Mouse (Mus musculus) layer of hippocampus, adult 9-11 months (tissue): Measurements from ENCODE around the gene Defb39.

ENCODE experiments used
- DNase-seq: peaks from one replicate; pipeline ENCODE4 v3.0.0; 2022

The Defb39 gene

DNA sequence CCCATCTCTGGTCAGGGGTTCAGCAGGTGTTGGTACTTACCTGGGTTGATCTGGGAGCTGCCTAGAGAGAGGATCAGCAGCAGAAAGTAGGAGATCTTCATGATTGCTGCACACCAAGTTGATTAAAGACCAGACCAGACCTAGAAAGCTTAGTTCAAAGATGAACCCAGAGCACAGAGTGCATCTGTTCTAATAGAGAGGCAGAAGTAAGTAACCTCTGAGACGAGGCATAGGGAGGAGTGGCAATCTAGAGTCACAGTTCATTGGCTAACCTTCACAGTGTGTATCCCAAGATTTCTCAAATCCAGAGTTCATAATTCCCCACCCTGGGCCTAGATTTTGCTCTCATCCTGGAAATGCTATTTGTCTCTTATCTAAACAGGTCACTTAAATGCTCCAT is at the start of gene Defb39:
Defb39 (minus strand) TSS at position 101 of the 400 bp plus-strand sequence.
- no peak for DNase-seq

DNA sequence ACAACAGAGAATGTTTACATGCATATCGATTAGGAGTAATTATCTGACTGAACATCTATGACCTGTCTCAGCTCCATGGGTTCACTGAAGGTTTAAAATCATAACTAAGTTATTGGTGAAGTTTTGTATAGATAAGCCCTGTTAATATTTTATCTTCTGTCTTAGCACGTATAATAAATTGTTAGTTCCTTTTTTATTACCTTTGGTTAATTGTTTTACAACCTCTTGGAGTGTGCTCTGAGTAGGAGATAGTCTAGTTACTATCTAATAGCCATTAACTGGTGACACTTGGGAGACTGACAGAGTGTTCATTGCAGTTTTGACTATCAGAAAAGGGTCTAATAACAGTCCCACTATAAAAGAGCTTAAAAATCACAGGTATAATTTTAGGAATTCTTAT is 1.4 kb upstream of the Defb39 start:
- DNase-seq = no peak

GRCm38 (mm10) chr8:19062891-19063290 is 1.7 kb downstream of the Defb39 start:
- DNase-seq = no peak

GRCm38 (mm10) chr8:19045242-19045641 is 19.4 kb downstream of the Defb39 start:
- DNase-seq = no peak

- no peak for DNase-seq
These were observed 38.1 kb downstream of the Defb39 start, which contains the start of gene Defb38 for GRCm38 (mm10) chr8:19026466-19026865. Gene Defb38 (minus strand): TSS chr8:19026566.
